Mouse (Mus musculus) fibroblast of lung, adult 2 months (primary cell): ENCODE results near the gene Tcf12.
A peak's percentile ranks its signal among the peaks of the same experiment; 100 is the strongest.

Source experiments
- DNase-seq: peaks from one replicate; pipeline ENCODE4 v3.0.0-alpha.2; 2011; ENCODE audit warnings: low read depth

Tcf12 gene

GRCm38 (mm10) chr9:71834707-71835106 is 277.0 kb downstream of the Tcf12 start:
- no peak for DNase-seq

- no peak for DNase-seq
Measured at GRCm38 (mm10) chr9:71831756-71832699, 279.6 kb downstream of the Tcf12 start.

GRCm38 (mm10) chr9:71830994-71831393 is 280.7 kb downstream of the Tcf12 start:
- no peak for DNase-seq

- no peak for DNase-seq
Measured at GRCm38 (mm10) chr9:71830365-71830764, 281.3 kb downstream of the Tcf12 start.

- DNase-seq = no peak
Measured at GRCm38 (mm10) chr9:71829753-71830152, 281.9 kb downstream of the Tcf12 start.

- DNase-seq = no peak
Measured at GRCm38 (mm10) chr9:71829137-71829536, 282.5 kb downstream of the Tcf12 start.

- no peak for DNase-seq
Measured at GRCm38 (mm10) chr9:71827371-71827770, 284.3 kb downstream of the Tcf12 start.

GRCm38 (mm10) chr9:71826040-71826525 is 285.6 kb downstream of the Tcf12 start:
- DNase-seq = peak; percentile 96

- DNase-seq = no peak
Measured at GRCm38 (mm10) chr9:71822003-71822402, 289.7 kb downstream of the Tcf12 start.

GRCm38 (mm10) chr9:71818453-71818852 is 293.2 kb downstream of the Tcf12 start:
- no peak for DNase-seq

- DNase-seq = no peak
Measured at GRCm38 (mm10) chr9:71816121-71816520, 295.6 kb downstream of the Tcf12 start.

- no peak for DNase-seq
Measured at GRCm38 (mm10) chr9:71813565-71813964, 298.1 kb downstream of the Tcf12 start.

- no peak for DNase-seq
Measured at GRCm38 (mm10) chr9:71812914-71813313, 298.8 kb downstream of the Tcf12 start.

- DNase-seq = no peak
Measured at GRCm38 (mm10) chr9:71812402-71812801, 299.3 kb downstream of the Tcf12 start.

GRCm38 (mm10) chr9:71811404-71811803 is 300.3 kb downstream of the Tcf12 start:
- no peak for DNase-seq

- no peak for DNase-seq
Measured at GRCm38 (mm10) chr9:71810723-71811122, 300.9 kb downstream of the Tcf12 start.

- no peak for DNase-seq
Measured at GRCm38 (mm10) chr9:71808640-71809254, 302.9 kb downstream of the Tcf12 start.

GRCm38 (mm10) chr9:71807801-71808200 is 303.9 kb downstream of the Tcf12 start:
- no peak for DNase-seq

GRCm38 (mm10) chr9:71806422-71806805 is 305.3 kb downstream of the Tcf12 start:
- no peak for DNase-seq

- DNase-seq = no peak
Measured at GRCm38 (mm10) chr9:71805646-71806421, 305.8 kb downstream of the Tcf12 start.

GRCm38 (mm10) chr9:71804116-71804515 is 307.6 kb downstream of the Tcf12 start:
- no peak for DNase-seq

- no peak for DNase-seq
Measured at GRCm38 (mm10) chr9:71803281-71803680, 308.4 kb downstream of the Tcf12 start.
